Mouse (Mus musculus): ENCODE measurements around the gene Tigd2.
"Not testable (repeated sequence)": the region's sequence is repeated elsewhere in the genome, so short reads cannot be mapped to it uniquely, and the experiment has no call there.

Gene Tigd2

GRCm38 (mm10) chr6:59208685-59209298, at the start of gene Tigd2:
TSS of gene Tigd2 (plus strand) at chr6:59208870.
- DNase-seq (ENCODE audit: low spot score) = peak; percentile 90

GRCm38 (mm10) chr6:59161801-59162478, 46.7 kb upstream of the Tigd2 start:
- DNase-seq (ENCODE audit: low spot score) = no peak

DNA sequence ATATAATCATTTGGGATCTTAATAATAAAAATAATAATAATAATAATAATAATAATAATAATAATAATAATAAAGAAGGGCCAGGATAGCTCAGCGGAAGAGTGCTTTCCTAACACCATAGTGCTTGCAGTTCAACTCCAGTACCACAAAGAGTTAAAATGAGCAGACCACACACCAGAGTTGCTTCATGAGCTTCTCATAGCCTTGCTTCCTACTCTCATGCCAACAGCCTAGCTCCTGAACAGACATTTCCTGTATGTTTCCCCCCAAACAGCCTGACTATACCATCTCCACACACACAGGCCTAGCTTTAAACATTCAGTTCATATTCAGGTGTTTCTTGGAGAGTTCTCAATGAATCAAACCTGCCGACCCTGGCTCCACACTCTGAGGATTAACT, 45.8 kb upstream of the Tigd2 start:
- no peak for DNase-seq (ENCODE audit: low spot score)

GRCm38 (mm10) chr6:59163407-59163806, 45.3 kb upstream of the Tigd2 start:
- DNase-seq (ENCODE audit: low spot score) = no peak

DNA sequence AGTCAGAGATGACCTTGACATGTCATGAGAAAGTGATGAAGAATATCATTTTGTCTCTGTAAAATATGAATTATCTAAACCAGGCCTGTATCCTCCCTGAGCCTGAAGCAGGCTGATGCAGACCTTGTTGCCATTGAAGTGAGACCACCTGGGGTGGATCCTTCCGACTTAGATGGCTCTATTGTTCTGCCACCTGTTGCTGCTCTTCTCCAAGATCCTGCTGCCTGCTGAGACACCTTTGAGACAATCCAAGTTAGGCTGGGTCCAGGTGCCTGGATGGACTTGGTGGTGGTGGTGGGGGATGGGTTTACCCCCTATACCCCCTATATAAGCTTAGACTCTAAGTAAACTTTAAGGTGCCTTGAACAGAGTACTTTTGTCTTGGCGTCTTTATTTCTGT, 39.7 kb upstream of the Tigd2 start:
- no peak for DNase-seq (ENCODE audit: low spot score)

DNA sequence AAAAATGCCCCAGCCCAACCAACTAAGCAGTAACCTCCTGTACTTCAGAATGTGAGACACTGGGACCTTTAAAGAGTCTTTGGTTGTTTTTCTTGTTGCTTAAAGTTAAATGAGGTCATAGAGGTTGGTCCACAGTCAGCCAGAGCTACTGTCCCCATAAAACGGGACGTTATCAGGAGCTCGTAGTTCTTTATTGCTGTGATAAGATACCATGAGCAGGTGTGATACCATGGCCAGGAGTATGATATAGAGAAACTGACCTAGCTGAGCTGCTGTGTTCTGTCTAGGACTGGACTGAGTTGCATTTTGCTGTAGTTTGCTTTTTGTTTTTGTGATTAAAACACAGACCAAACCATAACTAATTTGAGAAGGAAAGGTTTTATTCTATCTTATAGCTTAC, 37.4 kb upstream of the Tigd2 start:
- DNase-seq (ENCODE audit: low spot score) = no peak

- DNase-seq (ENCODE audit: low spot score) = no peak
Observed at GRCm38 (mm10) chr6:59173940-59174339, 34.7 kb upstream of the Tigd2 start.

- no peak for DNase-seq (ENCODE audit: low spot score)
Observed at GRCm38 (mm10) chr6:59178051-59178450, 30.6 kb upstream of the Tigd2 start.

GRCm38 (mm10) chr6:59180376-59180996, 28.2 kb upstream of the Tigd2 start:
- peak; percentile 61 for DNase-seq (ENCODE audit: low spot score)

DNA sequence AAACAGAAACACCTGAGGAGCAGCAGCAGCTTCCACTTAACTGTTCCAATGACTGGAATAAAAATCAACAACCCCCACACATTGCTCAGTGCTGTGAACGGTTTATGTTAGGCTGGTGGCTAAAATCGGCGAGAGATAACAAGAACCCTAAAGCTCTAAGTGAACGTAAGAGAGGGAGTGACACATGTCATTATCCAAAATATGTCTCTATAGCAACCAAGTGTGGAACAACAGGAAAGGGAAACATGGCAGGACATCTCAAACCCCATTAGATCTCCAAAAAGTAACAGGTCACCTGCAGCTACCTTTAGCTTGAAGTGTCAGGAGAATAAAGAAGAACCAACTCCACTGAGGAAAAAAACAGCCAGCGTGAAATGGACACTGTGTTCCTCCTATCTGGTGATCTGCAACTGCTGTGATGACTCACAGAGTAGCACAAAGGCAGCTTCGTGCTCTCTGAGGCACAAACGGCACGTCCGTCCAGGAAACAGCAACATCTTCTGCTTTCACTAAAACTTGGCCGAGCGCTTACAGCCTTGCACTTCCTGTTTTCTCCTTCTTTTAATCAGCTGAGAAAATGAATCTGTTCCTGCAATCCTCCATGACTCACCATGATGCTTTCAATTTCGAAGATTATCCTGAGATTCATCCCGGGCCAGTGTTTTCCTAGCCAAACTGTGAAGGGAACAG, 23.5 kb upstream of the Tigd2 start:
- peak; percentile 43 for DNase-seq (ENCODE audit: low spot score)

- DNase-seq (ENCODE audit: low spot score) = no peak
Observed at GRCm38 (mm10) chr6:59190006-59190405, 18.7 kb upstream of the Tigd2 start.

DNA sequence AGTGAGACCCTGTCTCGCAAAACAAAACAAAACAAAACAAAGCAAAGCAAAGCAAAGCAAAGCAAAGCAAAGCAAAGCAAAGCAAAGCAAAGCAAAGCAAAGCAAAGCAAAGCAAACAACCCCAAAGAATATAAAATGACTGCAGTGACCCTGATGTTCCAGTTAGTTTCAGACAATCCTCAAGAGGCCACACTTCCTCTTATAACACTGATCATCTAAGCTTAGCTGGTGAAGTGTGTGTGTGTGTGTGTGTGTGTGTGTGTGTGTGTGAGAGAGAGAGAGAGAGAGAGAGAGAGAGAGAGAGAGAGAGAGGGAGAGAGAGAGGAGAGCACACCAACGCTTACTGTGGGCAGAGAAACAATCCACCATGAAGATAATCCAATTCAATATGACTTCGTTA, 14.2 kb upstream of the Tigd2 start:
- DNase-seq (ENCODE audit: low spot score) = not testable (repeated sequence)

DNA sequence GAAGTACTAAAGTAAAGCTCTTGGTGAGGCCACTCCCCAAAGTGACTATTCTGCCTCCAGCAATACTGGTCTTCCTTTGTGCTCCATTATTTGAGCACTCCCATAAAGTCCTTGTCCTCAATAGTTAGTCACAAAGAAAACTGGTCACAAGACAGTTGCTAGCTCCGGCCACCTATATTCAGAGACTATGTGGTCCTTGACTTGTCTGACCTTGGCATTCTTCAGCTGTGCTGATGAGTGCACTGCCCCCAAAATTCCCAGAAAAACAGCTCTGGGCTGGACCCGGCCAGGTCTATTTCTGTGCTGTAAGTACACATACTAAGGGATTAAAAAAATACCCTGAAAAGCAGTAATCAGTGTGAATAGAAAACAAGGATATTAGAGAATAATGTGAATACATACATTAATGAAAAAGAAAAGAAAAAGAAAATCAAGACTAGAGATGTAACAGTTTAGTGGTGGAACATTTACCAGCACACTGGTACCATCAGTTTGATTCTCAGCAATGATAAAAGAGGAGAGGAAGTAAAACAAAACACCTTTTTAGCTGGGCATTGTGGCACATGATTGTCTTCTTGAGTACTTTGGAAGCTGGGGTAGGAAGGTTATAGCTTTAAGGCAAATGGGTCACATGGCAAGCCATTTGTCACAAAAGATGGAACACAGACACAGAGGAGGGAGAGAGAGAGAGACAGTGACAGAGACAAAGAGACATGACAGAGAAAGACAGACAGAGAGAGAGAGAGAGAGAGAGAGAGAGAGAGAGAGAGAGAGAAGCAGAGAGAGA, 12.6 kb upstream of the Tigd2 start:
- no peak for DNase-seq (ENCODE audit: low spot score)

- no peak for DNase-seq (ENCODE audit: low spot score)
Observed at GRCm38 (mm10) chr6:59196746-59197145, 11.9 kb upstream of the Tigd2 start.

GRCm38 (mm10) chr6:59198356-59198755, 10.3 kb upstream of the Tigd2 start:
- DNase-seq (ENCODE audit: low spot score) = no peak

- no peak for DNase-seq (ENCODE audit: low spot score)
Observed at GRCm38 (mm10) chr6:59199021-59199420, 9.6 kb upstream of the Tigd2 start.

- no peak for DNase-seq (ENCODE audit: low spot score)
Observed at GRCm38 (mm10) chr6:59207561-59207960, 1.1 kb upstream of the Tigd2 start.

- DNase-seq (ENCODE audit: low spot score) = peak; percentile 52
Observed at GRCm38 (mm10) chr6:59209299-59209707, 633 bp downstream of the Tigd2 start.

DNA sequence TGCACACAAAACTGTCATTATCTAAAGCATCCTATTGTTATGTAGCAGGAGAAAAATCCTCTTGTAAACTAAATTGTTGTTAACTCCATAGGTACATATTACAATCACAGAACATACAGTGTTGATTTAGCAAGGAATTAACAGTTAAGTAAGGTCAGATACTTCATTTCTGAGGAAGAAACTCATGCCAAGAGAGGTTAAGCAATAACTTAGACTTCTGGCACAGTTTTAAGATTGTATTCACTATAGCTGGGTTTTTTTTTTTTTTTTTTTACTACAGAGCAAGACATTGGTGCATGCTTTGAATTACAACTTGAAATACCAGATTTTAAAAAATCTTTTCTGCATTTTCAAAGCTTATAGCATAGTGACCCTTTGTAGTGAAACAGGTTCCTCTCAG, 24.5 kb downstream of the Tigd2 start:
- DNase-seq (ENCODE audit: low spot score) = no peak

- DNase-seq (ENCODE audit: low spot score) = no peak
Observed at GRCm38 (mm10) chr6:59233651-59234050, 25.0 kb downstream of the Tigd2 start.

GRCm38 (mm10) chr6:59249675-59250074, 41.0 kb downstream of the Tigd2 start:
- DNase-seq (ENCODE audit: low spot score) = peak; percentile 59

DNA sequence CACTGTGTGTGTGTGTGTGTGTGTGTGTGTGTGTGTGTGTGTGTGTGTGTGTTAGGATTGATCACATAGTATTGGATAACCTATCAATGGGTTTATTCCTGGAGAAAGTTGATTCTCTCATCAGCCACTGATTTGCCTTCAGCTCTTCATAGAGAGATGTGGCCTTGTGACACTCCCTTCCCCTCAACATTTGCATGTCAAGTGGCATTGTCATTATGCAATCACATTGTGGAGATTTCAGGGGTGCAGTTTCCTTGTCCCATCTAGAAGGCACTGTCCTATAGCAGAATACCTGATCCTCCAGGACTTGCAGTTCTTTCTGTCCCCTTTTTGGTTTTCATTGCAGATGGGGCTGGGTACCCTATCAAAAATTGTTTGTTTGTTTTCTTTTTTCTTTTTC, 41.9 kb downstream of the Tigd2 start:
- DNase-seq (ENCODE audit: low spot score) = no peak
